In the genomic region with DNA sequence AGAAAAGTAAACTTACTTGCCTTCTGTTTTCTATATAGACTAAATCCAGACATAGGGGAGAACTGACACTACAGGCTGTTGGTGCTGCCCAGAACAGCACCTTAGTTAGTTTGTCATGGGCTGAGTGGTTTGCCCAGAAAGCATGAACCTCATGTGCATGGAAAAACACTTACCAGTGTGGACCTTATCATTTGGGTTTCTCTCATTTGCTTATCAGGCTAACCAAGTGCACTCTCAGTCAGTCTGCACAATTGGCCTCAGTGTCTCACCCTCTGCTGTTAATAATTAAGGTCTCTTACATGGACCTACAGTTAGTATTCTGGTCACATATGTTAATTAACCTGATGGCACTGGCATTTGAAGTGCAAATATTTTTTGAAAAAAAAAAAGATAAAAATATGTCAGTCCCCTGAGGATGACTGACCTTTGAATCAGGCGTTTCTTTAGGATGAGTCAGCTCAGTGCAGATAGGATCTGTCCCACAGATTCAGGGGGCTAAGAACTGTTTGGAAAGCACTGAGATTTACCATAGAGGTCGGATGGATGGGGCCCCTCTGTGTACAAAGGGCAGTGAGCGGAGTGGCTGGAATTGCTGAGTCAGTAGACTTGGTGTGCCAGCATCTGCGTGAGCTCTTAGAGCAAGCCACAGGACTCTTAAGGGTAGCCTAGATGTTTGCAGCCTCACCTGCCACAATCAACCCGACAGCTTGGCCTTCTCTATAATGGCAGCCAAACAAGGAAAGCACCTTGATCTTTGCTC, we compare ENCODE assay signal across 9 mouse cellular contexts. TPM values are rescaled to one million over a fixed set of nuclear protein-coding genes. Genes with fewer than 3 reads are reported as not detected.
DNase-seq lines count a peak whose midpoint lies in the region; ATAC-seq and TF ChIP-seq lines count a peak whose summit lies in the region.
"Had no signal": no experiment of that assay in that cellular context is flagged by ENCODE, and none has a peak within 500 bp of the region (broad histone marks: within the 10 kb centered on the region; RNA-seq: fewer than 3 reads in every experiment).

No protein-coding gene starts in this region.

- no peak for TF ChIP-seq POLR2A in kidney, adult 2 months (IDR thresholded peaks at IDR 0.05; ENCODE audit: low read depth, low read length)

- no peaks in the 10 kb centered on the region for H3K36me3 ChIP-seq in kidney, adult 2 months (ENCODE audit: control insufficient read depth, insufficient read depth, low read length)
- no peaks in the 10 kb centered on the region for H3K36me3 ChIP-seq in midbrain, embryonic 15.5 days (replicated peaks)
- H3K36me3 ChIP-seq: limb, embryonic 12.5 days had no signal

- no peak overlapping the region for H3K4me2 ChIP-seq in midbrain, embryonic 15.5 days
- H3K4me2 ChIP-seq: limb, embryonic 12.5 days had no signal

- 54% methylated on average over 5 of the region's 5 CpGs for WGBS in kidney, adult 2 months
- WGBS in midbrain, embryonic 15.5 days, result 62% methylated on average over 5 of the region's 5 CpGs

- H3K27ac ChIP-seq in kidney, adult 2 months (ENCODE audit: insufficient read depth, low read depth, low read length), result no peak overlapping the region
- no peak overlapping the region for H3K27ac ChIP-seq in midbrain, embryonic 15.5 days
- H3K27ac ChIP-seq: limb, embryonic 12.5 days had no signal

- DNase-seq in kidney, adult 2 months, result peak; percentile 28
- DNase-seq in kidney, postnatal 10 days, result no peak
- peak; percentile 86 for DNase-seq in NIH3T3 (ENCODE audit: low read depth)
- no peak for DNase-seq in right cerebral cortex, postnatal 25 days
- no peak for DNase-seq in MN1 (ENCODE audit: low spot score)
- DNase-seq: gastrocnemius, postnatal 14 days had no signal

- no peaks in the 10 kb centered on the region for H3K27me3 ChIP-seq in kidney, adult 2 months (replicated peaks; ENCODE audit: control insufficient read depth, insufficient read depth, low read length)
- no peaks in the 10 kb centered on the region for H3K27me3 ChIP-seq in midbrain, embryonic 15.5 days (replicated peaks)
- H3K27me3 ChIP-seq: limb, embryonic 12.5 days had no signal

- no peaks in the 10 kb centered on the region for H3K9me3 ChIP-seq in midbrain, embryonic 15.5 days
- H3K9me3 ChIP-seq: limb, embryonic 12.5 days had no signal

- 0 out of 2 replicates have a peak, but pooled peaks cover 5% of the 10 kb centered on the region for H3K4me1 ChIP-seq in kidney, adult 2 months (ENCODE audit: control insufficient read depth, insufficient read depth, low read length)
- H3K4me1 ChIP-seq in midbrain, embryonic 15.5 days, result no peaks in the 10 kb centered on the region; the same call in 1 of the 2 replicates

- H3K9ac ChIP-seq in midbrain, embryonic 15.5 days, result no peak overlapping the region
- H3K9ac ChIP-seq: limb, embryonic 12.5 days had no signal

- ATAC-seq in erythroid progenitor cell, adult 5-6 weeks (replicated peaks; ENCODE audit: low FRiP score, poor library complexity, severe bottlenecking), result peak; percentile 40; the same call in 1 of the 2 replicates
- 0 out of 2 replicates have a peak, but pooled peaks have one; percentile 40 for ATAC-seq in midbrain, embryonic 15.5 days (replicated peaks)

- H3K4me3 ChIP-seq in kidney, adult 2 months (ENCODE audit: insufficient read depth, low read depth, low read length), result no peak overlapping the region
- no peak overlapping the region for H3K4me3 ChIP-seq in midbrain, embryonic 15.5 days
- H3K4me3 ChIP-seq: limb, embryonic 12.5 days had no signal

- no peak for TF ChIP-seq CTCF in kidney, adult 2 months (conservative IDR thresholded peaks at IDR 0.05; ENCODE audit: insufficient read depth, insufficient read length, low read depth, low read length)

RNA-seq across cellular contexts. Expression of a gene that starts 39.8 kb away (rescaled TPM):
- polyA plus RNA-seq in kidney, adult 2 months (2012; rRNA removed), result 17.4 and 18.6 TPM in 2 replicates
- 137 and 158 TPM in 2 replicates for total RNA-seq in erythroid progenitor cell, adult 5-6 weeks (2015; ENCODE audit: low replicate concordance)
- 64.9 and 79.8 TPM in 2 replicates for total RNA-seq in erythroid progenitor cell, adult 5-6 weeks (2017; ENCODE audit: low replicate concordance)
- 12.9 and 13.2 TPM in 2 replicates for polyA plus RNA-seq in midbrain, embryonic 15.5 days (2015; fragmentation: Nextera tagmentation; extraction: Ambion mirVana)

Comparison
In these comparisons a context has a peak if more than half of its experiments do, and no peak if none do; other contexts are left out.
1. DNase-seq: peak in kidney, adult 2 months (single experiment) and NIH3T3 (single experiment); none in kidney, postnatal 10 days (single experiment), right cerebral cortex, postnatal 25 days (single experiment) and MN1 (single experiment).